Mouse (Mus musculus): ENCODE measurements around the gene Gtf2a1l. TPM values are rescaled to one million over a fixed set of nuclear protein-coding genes. Genes with fewer than 3 reads are reported as not detected.

The Gtf2a1l gene
- total and polyA plus RNA-seq, 3 experiments = 0.08 TPM; not detected in 2

DNA sequence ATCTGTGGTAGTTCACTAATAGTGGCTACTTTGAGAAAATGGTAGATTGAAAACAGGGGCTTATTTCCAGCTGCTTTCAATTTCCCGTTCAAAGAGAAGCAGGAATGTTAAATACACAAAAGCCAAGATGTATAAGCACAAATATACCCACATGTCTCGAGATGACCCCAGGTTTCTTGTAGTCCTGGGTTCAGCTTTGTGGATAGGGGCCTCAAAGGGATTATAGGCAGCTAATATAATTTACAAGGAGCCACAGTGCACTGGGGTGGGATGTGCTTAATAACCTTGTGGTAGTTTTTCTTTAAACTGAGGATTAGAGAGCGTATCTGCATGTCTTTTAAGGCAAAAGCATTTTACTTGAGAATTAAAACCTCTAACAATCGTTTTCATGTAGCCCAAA, 2.3 kb downstream of the Gtf2a1l start:
- peaks cover 2 to 11% of the 10 kb centered on the region in 2 experiments; a peak in 2 of 4 replicates for H3K4me1 ChIP-seq (ENCODE audit: control insufficient read depth in 1 of 2, insufficient read depth in 2 of 2)
- dilution Hi-C loops (cut with MboI; ENCODE audit: extremely low pct_ligation_motif_present, extremely low pct_unique_long_range_greater_than_20kb, low sequenced_read_pairs) = no loop called here
- no peak for DNase-seq (ENCODE audit: extremely low read depth)
- peak overlapping the region; percentile 55; the same call in 1 of the 2 replicates for H3K4me2 ChIP-seq (ENCODE audit: insufficient read depth, low read depth, poor library complexity, severe bottlenecking)
- H3K79me2 ChIP-seq (replicated peaks; ENCODE audit: control insufficient read depth, extremely low read depth, insufficient read depth, poor library complexity, severe bottlenecking) = no peaks in the 10 kb centered on the region
- no peak overlapping the region for H3K9ac ChIP-seq (ENCODE audit: insufficient read depth, low read depth)
- H3K4me3 ChIP-seq (replicated peaks in 1 of 3; ENCODE audit: low read depth in 2 of 3, low read length in 2 of 3, poor library complexity in 1 of 3) = no peak overlapping the region
- TF ChIP-seq ELF1 (IDR thresholded peaks at IDR 0.05; ENCODE audit: low read depth, low read length) (no peak), BHLHE40 (IDR thresholded peaks at IDR 0.05; ENCODE audit: low read depth, low read length) (no peak), CHD1 (IDR thresholded peaks at IDR 0.05; ENCODE audit: low read depth, low read length) (no peak), POLR2AphosphoS2 (IDR thresholded peaks at IDR 0.05; ENCODE audit: low read depth, low read length) (no peak), MEF2A (IDR thresholded peaks at IDR 0.05; ENCODE audit: borderline replicate concordance, low read depth, low read length) (no peak), SIN3A (IDR thresholded peaks at IDR 0.05; ENCODE audit: low read length) (no peak), ZKSCAN1 (IDR thresholded peaks at IDR 0.05; ENCODE audit: borderline replicate concordance, low read depth, low read length) (no peak), ETS1 (conservative IDR thresholded peaks at IDR 0.05; ENCODE audit: low read depth, low read length) (no peak), SMC3 (IDR thresholded peaks at IDR 0.05; ENCODE audit: low read depth, low read length) (no peak), TBP (conservative IDR thresholded peaks at IDR 0.05; ENCODE audit: low read depth, low read length) (no peak), TCF12 (IDR thresholded peaks at IDR 0.05; ENCODE audit: low read depth, low read length) (no peak), E2F4 (IDR thresholded peaks at IDR 0.05; ENCODE audit: insufficient replicate concordance, low read depth, low read length) (no peak), HCFC1 (IDR thresholded peaks at IDR 0.05; ENCODE audit: low read depth, low read length) (no peak), CTCF (conservative IDR thresholded peaks at IDR 0.05 in 1 of 2, IDR thresholded peaks at IDR 0.05 in 1 of 2; ENCODE audit: low read depth in 2 of 2, low read length in 2 of 2) (no peak), POLR2A (IDR thresholded peaks at IDR 0.05; ENCODE audit: low read depth, low read length) (no peak)
- no peak overlapping the region for H3K27ac ChIP-seq (ENCODE audit: insufficient read depth, low read depth)
- H3K9me3 ChIP-seq (replicated peaks; ENCODE audit: low read length) = no peaks in the 10 kb centered on the region
- in situ Hi-C loops (cut with MboI; ENCODE audit: low pct_ligation_motif_present, low pct_unique_long_range_greater_than_20kb, low sequenced_read_pairs) = no loop called here
- no peaks in the 10 kb centered on the region for H3K27me3 ChIP-seq (replicated peaks)
- no peaks in the 10 kb centered on the region for H3K36me3 ChIP-seq (replicated peaks in 1 of 2; ENCODE audit: control insufficient read depth in 1 of 2, insufficient read depth in 1 of 2, low read length in 1 of 2)

DNA sequence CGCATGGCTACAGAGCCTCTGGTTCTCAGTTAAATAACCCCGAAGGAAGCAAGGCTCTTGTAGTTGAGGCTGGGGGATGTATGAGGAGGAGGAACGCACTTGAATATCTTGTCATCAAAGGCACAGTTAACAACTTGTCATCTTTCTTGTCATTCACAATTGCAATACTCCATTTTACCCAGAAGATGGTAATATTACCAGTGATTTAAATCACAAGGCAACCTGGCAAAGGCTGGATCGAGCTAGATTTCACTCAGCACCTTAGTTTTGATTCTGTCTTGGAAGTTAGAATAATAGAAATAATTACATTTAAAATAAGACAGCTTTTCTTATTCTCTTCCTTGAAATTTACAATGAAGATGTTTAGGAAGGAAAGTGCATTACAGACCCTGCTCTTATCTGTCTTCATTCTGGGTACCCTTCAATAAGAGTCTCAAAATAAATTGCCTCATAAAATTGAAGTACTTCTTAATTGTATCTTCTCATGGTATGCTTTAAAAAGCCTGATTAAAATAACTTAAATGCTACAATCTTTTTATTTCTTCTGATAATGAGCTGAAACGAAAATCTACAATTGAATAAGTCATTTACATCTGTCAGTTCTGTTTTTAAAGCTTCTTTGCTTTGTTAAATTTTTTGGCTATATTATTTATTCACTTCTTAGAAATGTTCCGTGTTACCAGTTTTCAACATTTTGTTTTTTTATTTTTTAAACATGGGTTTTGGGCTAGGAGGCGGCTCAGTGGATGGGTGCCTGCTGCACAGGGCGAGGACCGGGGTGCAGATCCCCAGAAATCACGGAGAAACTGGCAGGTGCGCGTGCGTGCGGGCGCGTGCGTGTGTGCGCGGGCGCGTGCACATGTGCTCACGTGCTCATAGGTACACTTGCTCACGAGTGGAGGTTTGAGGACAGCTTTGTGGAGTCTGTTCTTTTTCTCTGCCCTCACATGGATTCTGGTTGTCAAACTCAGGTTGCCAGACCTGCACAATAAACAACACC, 7.2 kb downstream of the Gtf2a1l start:
- H3K4me1 ChIP-seq (ENCODE audit: control insufficient read depth in 1 of 2, insufficient read depth in 2 of 2) = peaks cover 2 to 9% of the 10 kb centered on the region in 2 experiments; a peak in 2 of 4 replicates
- no peak for DNase-seq (ENCODE audit: extremely low read depth)
- no peaks in the 10 kb centered on the region for H3K9me3 ChIP-seq (replicated peaks; ENCODE audit: low read length)
- H3K9ac ChIP-seq (ENCODE audit: insufficient read depth, low read depth) = no peak overlapping the region
- in situ Hi-C loops (cut with MboI; ENCODE audit: low pct_ligation_motif_present, low pct_unique_long_range_greater_than_20kb, low sequenced_read_pairs) (no loop called here), dilution Hi-C loops (cut with MboI; ENCODE audit: extremely low pct_ligation_motif_present, extremely low pct_unique_long_range_greater_than_20kb, low sequenced_read_pairs) (no loop called here)
- H3K27ac ChIP-seq (ENCODE audit: insufficient read depth, low read depth) = no peak overlapping the region
- no peaks in the 10 kb centered on the region for H3K27me3 ChIP-seq (replicated peaks)
- H3K4me3 ChIP-seq (replicated peaks in 1 of 3; ENCODE audit: low read depth in 2 of 3, low read length in 2 of 3, poor library complexity in 1 of 3) = no peak overlapping the region
- H3K36me3 ChIP-seq (replicated peaks in 1 of 2; ENCODE audit: control insufficient read depth in 1 of 2, insufficient read depth in 1 of 2, low read length in 1 of 2) = no peaks in the 10 kb centered on the region
- H3K79me2 ChIP-seq (replicated peaks; ENCODE audit: control insufficient read depth, extremely low read depth, insufficient read depth, poor library complexity, severe bottlenecking) = no peaks in the 10 kb centered on the region
- TF ChIP-seq RAD21 (IDR thresholded peaks at IDR 0.05; ENCODE audit: low read depth, low read length) (peak; percentile 18), RCOR1 (conservative IDR thresholded peaks at IDR 0.05; ENCODE audit: low read depth, low read length) (no peak), CTCF (conservative IDR thresholded peaks at IDR 0.05 in 1 of 2, IDR thresholded peaks at IDR 0.05 in 1 of 2; ENCODE audit: low read depth in 2 of 2, low read length in 2 of 2) (peak in 1 of 2 experiments; percentile 20; a peak in 1 of 4 replicates), IRF4 (IDR thresholded peaks at IDR 0.05; ENCODE audit: low read depth, low read length) (no peak), USF2 (conservative IDR thresholded peaks at IDR 0.05; ENCODE audit: low read depth, low read length) (no peak)
- no peak overlapping the region for H3K4me2 ChIP-seq (ENCODE audit: insufficient read depth, low read depth, poor library complexity, severe bottlenecking)
